Mouse (Mus musculus) embryonic stem cell, embryonic (primary cell): ENCODE measurements around the gene Igfbp1.

Experiments
- CTCF ChIA-PET, 4 experiments: fragments of 300-600 bp in 2 of 4; fragments of 350-600 bp in 2 of 4; sonication (Branson Sonifier 250); formaldehyde crosslinking; loops; one replicate each; lab custom pipeline; 2022; ENCODE audit warnings: inconsistent platforms in 2 of 4; lab: Charles Lee
- POLR2A ChIA-PET, 4 experiments: fragments of 300-600 bp in 2 of 4; fragments of 350-600 bp in 2 of 4; sonication (Branson Sonifier 250); formaldehyde crosslinking; loops; one replicate each; lab custom pipeline; 2022; ENCODE audit warnings: antibody characterized with exemption in 4 of 4, inconsistent platforms in 1 of 4; lab: Charles Lee

Gene Igfbp1

DNA sequence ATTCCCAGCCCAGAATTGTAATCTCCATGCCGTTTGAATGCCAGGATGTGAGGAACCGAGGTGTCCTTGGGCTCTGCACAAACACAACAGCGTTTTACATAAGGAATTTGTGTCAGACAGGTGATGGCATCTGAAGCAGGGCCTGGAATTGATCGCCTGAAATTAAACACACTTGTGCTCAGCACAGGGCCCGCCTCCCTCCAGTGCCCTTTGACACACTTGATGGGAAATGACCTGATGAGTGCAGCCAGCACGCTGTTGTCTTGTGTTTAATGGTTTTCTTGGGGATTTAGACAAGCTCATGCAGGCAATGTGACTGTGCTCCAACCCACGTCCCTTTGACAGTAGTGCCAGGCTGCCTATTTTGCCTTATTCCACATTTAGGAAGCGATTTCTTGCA lies 10.1 kb upstream of the Igfbp1 start:
- POLR2A ChIA-PET, result no interaction called here

DNA sequence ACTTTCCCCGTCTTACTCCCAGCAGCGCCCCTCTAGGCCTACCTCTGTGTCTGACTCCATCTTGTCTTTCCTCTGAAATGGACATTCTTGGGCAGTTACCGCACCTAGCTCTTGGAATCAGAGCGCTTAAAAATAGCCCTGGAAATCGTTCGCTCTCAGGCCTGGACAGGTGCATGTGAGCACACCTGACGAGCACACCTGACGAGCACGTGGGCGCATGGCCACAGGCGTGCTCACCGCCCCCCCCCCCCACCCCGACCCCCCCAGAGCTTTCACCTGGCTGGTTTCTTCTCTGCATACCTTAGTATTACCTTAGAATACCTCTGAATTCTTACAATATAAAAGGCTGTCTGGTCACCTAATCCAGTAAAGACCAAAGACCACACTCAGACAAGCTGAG lies 9.1 kb upstream of the Igfbp1 start, which contains the start of gene Gm11985:
TSS of gene Gm11985 (minus strand) at position 101 of the 400 bp plus-strand sequence.
- ChIA-PET POLR2A (interaction anchor here in 2 of 4 experiments (0.5 to 1.3 kb wide), 3 partner anchors 24 to 347 kb away, joined by 3 to 5 read pairs (median 4); partner anchors contain the start of gene Igfbp3 (in 1 of the 2)), CTCF (interaction anchor here in 3 of 4 experiments (0.6 to 1.2 kb wide), 5 partner anchors 22 to 758 kb away, joined by 3 to 7 read pairs (median 4); no protein-coding TSS in a partner anchor)

More for the DNA sequence above, 10.1 kb upstream of the Igfbp1 start:
- CTCF ChIA-PET, result no interaction called here

DNA sequence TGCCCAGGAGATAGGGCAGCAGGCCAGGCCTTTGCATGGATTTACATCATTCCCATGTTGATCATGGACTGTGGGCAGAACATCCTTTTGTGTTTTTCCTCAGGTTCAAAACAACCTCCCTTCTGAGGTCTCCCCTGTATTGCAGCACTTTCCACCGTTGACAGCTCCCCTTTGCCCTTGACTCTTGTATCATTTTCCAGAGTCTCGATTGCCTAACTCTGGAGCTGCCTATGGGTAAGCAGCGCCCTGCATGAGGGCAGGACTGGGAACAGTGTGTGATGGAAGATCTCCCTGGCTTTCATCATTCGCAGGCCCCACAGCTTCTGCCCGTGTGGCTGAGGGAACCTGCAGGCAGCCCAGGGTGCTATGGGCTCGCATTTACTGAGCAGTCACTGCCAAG lies 4.9 kb upstream of the Igfbp1 start:
- POLR2A ChIA-PET, result interaction anchor here in 2 of 4 experiments (0.6 to 1.2 kb wide), 2 partner anchors 567 to 1709 kb away, joined by 3 to 7 read pairs; partner anchors contain the start of gene Tbrg4 (in 1 of the 2)
- CTCF ChIA-PET, result interaction anchor here in 3 of 4 experiments (0.5 to 0.6 kb wide), 3 partner anchors 13 to 535 kb away, joined by 3 to 5 read pairs (median 4); partner anchors contain the start of gene Ramp3 (in 1 of the 3)

DNA sequence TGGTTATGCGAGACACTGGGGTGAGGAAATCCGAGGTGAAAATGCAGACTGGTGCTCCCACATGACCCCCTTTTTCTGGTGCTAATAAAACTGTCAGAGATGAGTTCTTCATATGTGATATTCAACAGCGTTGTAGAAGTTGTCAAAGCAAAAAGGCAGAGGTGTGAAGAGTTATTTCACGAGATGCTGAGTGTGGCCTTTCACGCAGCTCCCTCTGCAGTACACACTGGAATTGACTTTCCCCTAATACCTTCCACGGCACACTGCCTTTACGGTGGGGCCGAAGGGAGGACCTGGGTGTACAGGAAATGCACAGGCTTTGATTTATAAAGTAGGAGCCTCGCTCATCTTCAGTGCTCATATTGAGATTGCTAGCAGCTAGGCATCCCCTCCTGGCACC lies 4.4 kb upstream of the Igfbp1 start:
- CTCF ChIA-PET, result interaction anchor here in 2 of 4 experiments (0.5 to 0.6 kb wide), 2 partner anchors 14 to 17 kb away, joined by 4 to 5 read pairs; no protein-coding TSS in a partner anchor
- POLR2A ChIA-PET, result interaction anchor here in 2 of 4 experiments (0.6 to 1.2 kb wide), 2 partner anchors 567 to 1709 kb away, joined by 3 to 7 read pairs; partner anchors contain the start of gene Tbrg4 (in 1 of the 2)

DNA sequence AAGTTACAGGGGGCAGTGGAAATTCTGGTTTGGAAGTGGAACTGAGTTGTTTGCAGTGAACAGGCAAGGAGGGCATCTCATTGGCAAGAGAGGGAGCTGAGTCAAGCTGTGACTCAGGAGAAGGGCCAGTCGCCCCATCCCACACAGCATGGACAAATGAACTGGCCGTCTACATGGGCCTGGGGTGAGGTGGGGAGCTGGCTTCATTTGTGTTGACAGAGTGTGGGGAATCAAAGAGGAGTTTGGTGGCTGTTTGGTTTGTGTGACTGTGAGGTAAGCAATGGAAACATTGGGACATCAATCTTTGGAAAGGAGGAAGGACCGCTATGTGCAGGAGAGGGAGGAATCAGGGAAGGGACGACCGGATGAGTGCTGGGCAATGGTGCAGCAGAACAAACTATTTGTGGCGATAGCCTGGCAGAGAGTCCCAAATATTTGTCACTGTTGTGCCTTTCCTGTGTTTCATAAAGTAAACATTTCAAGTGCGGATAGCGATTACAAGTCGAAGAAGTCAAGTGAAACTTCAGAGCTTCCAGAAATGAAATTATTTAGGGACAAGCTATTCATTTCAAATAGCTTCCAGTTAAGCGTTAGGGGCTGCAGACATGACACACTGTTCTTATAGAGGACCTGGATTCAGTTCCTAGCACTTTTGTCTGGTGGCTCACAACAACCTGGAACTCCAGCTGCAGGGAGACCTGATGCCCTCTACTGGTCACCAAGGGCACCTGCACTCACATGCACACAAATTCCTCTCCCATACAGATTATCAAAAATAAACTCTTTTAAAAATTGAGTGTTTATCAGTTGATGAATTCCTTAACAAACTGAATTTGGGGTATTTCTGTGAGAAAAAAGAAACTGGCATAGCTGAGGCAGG lies 2.9 kb upstream of the Igfbp1 start:
- POLR2A ChIA-PET, result interaction anchor here in 1 of 4 experiments (1.5 kb wide), 1 partner anchor 11 kb away, joined by 3 read pairs; no protein-coding TSS in a partner anchor
- CTCF ChIA-PET, result interaction anchor here in 3 of 4 experiments (0.6 kb wide), 4 partner anchors 15 to 367 kb away, joined by 3 to 5 read pairs (median 4); no protein-coding TSS in a partner anchor

DNA sequence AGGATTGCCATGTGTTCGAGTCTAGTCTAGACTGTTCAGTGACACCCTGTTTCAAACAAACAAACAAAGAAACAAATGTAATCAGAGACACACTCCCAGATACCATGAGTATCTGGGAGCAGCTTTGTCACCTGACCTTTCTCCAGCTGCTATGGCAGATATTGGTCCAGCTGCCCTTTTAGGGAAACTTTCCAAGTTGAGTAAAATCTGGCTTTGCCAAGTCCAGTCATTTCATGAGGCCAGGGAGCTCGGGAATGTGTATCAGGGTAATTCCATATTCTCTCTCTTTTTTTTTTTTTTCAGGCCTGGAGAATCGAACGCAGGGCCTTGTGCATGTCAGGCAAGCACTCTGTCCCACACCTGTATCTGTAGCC lies 2.3 kb upstream of the Igfbp1 start:
- ChIA-PET POLR2A (no interaction called here), CTCF (interaction anchor here in 3 of 4 experiments (0.6 to 0.7 kb wide), 5 partner anchors 15 to 367 kb away, joined by 3 to 5 read pairs (median 3); no protein-coding TSS in a partner anchor)

DNA sequence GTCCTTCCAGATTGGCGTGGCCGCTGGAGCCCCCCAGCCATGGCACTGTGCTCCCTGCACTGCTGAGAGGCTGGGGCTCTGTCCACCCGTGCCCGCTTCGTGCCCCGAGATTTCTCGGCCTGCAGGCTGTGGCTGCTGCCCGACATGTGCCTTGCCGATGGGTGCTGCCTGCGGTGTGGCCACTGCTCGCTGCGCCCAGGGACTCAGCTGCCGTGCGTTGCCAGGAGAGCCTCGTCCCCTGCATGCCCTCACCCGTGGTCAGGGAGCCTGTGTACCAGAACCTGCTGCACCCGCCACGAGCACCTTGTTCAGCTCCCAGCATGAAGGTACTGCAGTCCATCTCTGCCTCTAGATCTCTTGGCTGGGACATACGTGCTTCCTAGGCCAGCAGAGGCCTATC lies 424 bp downstream of the Igfbp1 start:
- ChIA-PET CTCF (interaction anchor here in 2 of 4 experiments (1.0 kb wide), 2 partner anchors 12 to 16 kb away, joined by 4 read pairs; partner anchors contain the start of gene Igfbp3 (in 1 of the 2)), POLR2A (no interaction called here)

DNA sequence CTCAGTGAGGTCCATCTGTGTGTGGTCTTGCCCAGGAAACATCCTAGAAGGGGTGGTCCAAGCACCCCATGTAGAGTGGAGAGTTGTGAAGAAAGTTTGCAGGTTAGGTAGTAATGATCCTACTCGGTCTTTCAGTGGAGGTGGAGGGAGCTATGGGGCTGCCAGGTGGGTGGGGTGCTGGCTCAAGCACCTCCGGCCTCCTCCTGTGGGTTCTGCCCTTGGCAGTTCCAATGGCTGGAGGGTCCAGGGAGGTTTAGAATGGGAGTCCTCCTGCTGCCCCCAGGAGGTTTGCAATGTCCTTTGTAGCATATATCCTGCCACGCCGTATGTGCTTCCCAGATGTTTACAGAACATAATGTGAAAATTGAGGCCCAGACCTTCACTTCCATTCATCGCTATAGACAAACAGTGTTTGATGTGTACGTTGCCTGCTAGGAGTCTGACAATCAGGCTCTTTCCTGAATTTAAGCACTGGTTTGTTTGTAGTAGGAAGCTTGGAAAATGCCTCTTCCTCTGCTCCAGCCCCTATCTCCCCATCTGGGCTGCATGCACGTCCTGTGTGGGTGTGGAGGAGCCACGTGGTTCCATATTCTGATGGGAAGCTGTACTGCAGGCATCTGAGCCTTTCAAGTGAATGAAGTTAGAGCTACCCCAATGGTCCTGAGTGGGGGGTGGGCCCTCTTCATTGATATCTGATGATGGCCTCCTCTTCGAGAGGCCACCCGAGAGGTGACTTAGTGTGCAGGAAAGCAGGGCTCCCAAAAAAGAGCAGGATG lies 1.1 kb downstream of the Igfbp1 start:
- CTCF ChIA-PET, result interaction anchor here in 3 of 4 experiments (0.6 to 1.0 kb wide), 4 partner anchors 12 to 620 kb away, joined by 3 to 6 read pairs (median 4); partner anchors contain the start of gene Igfbp3 (in 1 of the 3)
- POLR2A ChIA-PET, result no interaction called here

DNA sequence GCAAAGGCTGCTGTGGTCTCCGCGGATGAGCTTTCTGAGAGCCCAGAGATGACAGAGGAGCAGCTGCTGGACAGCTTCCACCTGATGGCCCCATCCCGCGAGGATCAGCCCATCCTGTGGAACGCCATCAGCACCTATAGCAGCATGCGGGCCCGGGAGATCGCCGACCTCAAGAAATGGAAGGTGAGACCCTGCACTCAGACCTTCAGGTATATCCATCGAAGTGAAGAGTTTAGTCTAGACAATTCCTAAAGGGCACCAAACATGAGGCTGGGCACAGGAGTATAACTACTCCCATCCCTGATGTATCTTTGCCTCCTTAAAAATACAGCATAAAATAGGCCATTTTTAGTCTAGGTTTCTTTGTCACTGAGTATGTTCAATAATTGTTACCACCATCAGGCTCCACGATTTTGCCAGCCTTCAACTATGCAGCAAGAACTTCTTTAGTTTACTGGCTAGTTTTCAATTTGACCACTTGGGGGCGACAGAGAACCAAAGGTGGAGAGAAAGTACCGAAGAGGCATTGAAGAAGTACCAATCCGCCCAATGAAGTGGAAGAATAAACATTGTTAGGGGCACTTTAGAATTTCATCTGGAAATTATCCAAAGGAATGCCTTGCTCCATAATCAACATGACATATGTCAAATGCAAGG lies 2.3 kb downstream of the Igfbp1 start:
- ChIA-PET POLR2A (no interaction called here), CTCF (interaction anchor here in 3 of 4 experiments (0.5 to 1.9 kb wide), 7 partner anchors 9 to 861 kb away, joined by 3 to 10 read pairs (median 3); no protein-coding TSS in a partner anchor)

DNA sequence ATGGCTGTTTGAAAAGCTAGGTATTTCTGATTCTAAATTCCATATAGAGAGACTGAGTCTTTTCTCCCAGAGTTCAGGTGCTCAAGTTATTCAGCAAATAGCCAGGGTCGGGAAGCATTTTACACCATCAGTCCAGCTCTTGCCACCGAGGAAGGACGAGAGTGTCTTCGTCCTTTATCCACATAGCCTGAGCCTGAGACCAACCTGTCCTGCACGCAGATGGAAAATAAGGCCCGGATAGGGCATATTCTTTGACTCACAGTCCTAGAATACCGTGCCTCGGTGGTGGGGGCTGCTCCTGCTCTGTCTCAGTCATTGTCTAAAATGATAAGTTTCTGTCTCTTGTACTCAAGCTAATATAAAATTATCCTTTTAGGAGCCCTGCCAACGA lies 2.8 kb downstream of the Igfbp1 start:
- POLR2A ChIA-PET, result interaction anchor here in 1 of 4 experiments (0.9 kb wide), 1 partner anchor 13 kb away, joined by 3 read pairs; the partner anchor contains the start of gene Igfbp3
- CTCF ChIA-PET, result interaction anchor here in 3 of 4 experiments (0.5 to 1.9 kb wide), 4 partner anchors 10 to 861 kb away, joined by 3 to 10 read pairs (median 3); no protein-coding TSS in a partner anchor

DNA sequence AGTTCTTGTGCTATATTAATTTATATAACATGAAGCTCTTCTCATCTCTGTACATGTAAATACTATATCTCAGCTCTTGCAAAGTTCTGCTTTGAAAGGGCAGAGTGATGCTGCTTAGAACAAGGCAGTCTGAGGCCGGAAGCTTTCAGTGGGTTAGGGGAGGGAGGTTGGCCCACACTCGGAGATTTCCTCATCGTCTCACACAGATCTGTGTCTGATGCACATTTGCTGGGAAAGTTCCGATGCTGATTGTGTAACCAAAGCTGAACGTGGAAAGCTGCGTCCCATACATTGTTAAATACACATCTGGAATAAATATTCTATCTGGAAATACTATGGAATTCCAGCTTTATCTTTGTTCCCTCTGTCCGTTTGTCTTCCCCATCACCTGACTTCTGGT lies 4.6 kb downstream of the Igfbp1 start:
- ChIA-PET POLR2A (interaction anchor here in 1 of 4 experiments (0.6 kb wide), 1 partner anchor 10 kb away, joined by 5 read pairs; no protein-coding TSS in a partner anchor), CTCF (interaction anchor here in 3 of 4 experiments (0.7 to 1.1 kb wide), 3 partner anchors 8 to 12 kb away, joined by 3 to 4 read pairs (median 4); partner anchors contain the start of gene Igfbp3 (in 2 of the 3))

DNA sequence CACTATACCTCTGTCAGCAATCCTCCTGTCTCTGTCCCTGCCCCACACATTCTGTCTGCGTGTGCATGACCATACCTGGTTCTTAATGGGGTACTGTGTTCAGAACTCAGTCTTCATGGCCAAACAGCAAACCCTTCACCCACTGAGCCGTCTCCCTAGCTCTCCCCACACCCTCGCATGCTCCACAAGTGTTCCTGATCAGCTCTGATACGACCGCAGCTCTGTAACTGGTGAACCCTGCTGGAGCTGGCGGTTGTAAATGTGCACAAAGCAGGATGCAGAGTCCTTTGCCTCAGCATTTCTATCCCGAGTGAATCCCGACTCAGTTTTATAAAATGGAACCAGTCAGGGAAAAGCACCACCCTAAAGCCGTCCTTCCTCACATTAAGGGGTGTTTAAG lies 6.3 kb downstream of the Igfbp1 start:
- POLR2A ChIA-PET, result interaction anchor here in 1 of 4 experiments (1.1 kb wide), 1 partner anchor 9 kb away, joined by 3 read pairs; no protein-coding TSS in a partner anchor
- CTCF ChIA-PET, result interaction anchor here in 2 of 4 experiments (0.6 to 1.3 kb wide), 2 partner anchors 11 to 15 kb away, joined by 3 read pairs; no protein-coding TSS in a partner anchor

DNA sequence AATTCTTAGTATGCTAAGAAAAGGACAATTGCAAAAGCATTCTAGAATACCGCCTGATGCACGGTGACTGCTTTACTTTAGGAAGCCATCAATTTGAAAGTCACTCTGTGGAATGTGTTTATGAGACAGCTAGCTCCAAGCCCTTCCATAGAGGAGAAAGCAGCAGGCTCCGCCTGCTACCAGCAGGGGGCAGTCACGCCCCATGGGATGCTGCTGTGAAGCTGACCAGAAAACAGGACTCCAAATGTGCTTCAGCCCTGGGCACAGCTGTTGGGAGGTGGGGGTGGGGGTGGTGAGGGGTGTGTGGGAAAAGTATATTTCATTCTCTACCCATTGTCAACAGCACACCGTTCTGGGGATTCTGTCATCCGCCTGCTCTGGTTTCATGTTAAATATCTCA lies 12.8 kb downstream of the Igfbp1 start:
- POLR2A ChIA-PET, result interaction anchor here in 3 of 4 experiments (0.6 to 1.4 kb wide), 6 partner anchors 12 to 552 kb away, joined by 3 to 4 read pairs (median 3); no protein-coding TSS in a partner anchor
- CTCF ChIA-PET, result interaction anchor here (0.5 to 1.8 kb wide), 35 partner anchors 8 to 1517 kb away, joined by 3 to 10 read pairs (median 4); partner anchors contain the start of gene Gm11985 (in 1 of the 4)

DNA sequence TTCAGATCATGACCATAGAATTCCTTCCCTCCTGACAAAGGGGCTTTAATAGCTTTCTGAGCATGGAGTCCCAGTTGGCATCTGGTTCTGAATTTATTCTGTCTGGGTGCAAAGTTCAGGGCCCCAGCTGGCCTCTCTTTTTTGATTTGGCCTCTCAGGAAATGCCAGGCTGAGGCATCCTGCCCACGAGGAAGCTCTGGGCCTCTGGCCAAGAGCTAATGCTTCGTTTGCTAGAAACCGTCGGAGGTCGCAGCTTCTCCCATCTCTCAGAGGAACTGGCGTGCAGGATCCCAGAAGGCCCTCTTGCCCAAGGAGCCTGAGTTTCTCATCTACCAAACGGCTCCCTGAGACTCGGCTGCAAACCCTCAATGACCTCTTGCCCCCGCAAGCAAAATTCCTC lies 13.6 kb downstream of the Igfbp1 start:
- CTCF ChIA-PET, result interaction anchor here in 3 of 4 experiments (0.6 to 1.8 kb wide), 15 partner anchors 8 to 1213 kb away, joined by 3 to 10 read pairs (median 4); no protein-coding TSS in a partner anchor
- POLR2A ChIA-PET, result interaction anchor here in 3 of 4 experiments (0.6 to 3.8 kb wide), 5 partner anchors 11 to 1934 kb away, joined by 3 to 16 read pairs (median 3); no protein-coding TSS in a partner anchor

DNA sequence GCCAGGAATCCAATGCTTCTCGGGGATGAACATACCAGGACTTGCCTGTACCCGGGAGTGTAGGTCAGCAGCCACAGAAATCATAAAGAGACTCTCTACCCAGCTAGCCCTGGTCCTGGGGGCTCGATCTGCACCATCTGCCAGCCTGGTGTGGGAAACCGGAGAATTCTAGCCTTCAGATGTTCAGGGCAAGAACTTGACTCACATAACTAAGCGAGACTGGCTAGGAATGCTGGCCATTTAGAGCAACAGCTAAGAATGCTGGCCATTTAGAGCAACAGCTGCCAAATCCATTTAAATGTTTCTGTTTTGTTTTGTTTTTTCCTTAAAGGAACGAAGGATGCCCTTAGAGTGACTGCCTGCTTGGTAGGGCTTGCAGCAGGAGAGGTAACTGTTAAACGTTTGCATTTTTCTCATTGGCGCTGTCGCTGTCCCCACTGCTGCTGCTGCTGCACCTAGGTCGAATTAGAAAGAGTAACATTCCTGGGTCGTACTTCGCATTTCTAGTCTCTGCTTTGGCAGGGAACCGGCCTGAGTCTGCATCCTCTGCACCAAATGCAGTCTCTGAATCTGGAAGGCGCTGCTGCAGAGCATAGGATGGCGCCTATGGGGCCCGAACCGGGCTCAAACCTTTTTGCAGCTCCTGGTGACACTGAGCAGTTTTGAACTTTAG lies 14.7 kb downstream of the Igfbp1 start:
- ChIA-PET POLR2A (interaction anchor here (0.6 to 3.8 kb wide), 9 partner anchors 8 to 1933 kb away, joined by 3 to 16 read pairs (median 4); no protein-coding TSS in a partner anchor), CTCF (interaction anchor here in 2 of 4 experiments (0.7 to 1.5 kb wide), 3 partner anchors 9 to 699 kb away, joined by 3 to 5 read pairs (median 3); no protein-coding TSS in a partner anchor)

DNA sequence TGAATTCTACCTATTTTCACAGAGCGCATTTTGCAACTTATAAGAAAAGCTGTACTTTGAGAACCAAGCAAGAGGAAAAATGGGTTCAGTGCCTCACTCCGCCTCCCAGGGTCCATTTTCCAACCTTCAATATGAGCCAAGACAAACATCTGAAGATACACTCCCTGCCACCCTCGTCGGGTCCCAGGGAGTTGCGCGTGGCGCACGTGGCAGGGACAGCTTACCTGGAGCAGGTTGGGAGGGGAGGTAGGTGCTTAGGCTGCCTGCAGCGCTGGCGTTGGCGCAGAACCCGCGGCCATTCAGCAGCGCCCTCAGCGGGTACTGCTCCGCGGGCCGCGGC lies 15.5 kb downstream of the Igfbp1 start:
- POLR2A ChIA-PET, result interaction anchor here (0.6 to 3.8 kb wide), 9 partner anchors 9 to 1423 kb away, joined by 3 to 16 read pairs (median 3); no protein-coding TSS in a partner anchor
- CTCF ChIA-PET, result interaction anchor here in 3 of 4 experiments (0.5 to 1.8 kb wide), 7 partner anchors 8 to 1034 kb away, joined by 3 to 5 read pairs (median 3); no protein-coding TSS in a partner anchor
